Mouse (Mus musculus): ENCODE data around the gene Msmo1. TPM values are rescaled to one million over a fixed set of nuclear protein-coding genes. Genes with fewer than 3 reads are reported as not detected.

Msmo1 gene
- polyA plus RNA-seq, 1 experiment from 2014 or later: 142 TPM

GRCm38 (mm10) chr8:64746215-64747058, 12.8 kb upstream of the Msmo1 start:
- no peaks in the 10 kb centered on the region for H3K9me3 ChIP-seq
- 82% methylated on average over 10 of the region's 10 CpGs for WGBS
- H3K9ac ChIP-seq (replicated peaks): no peak overlapping the region
- H3K36me3 ChIP-seq: peaks cover 14% of the 10 kb centered on the region
- no peak overlapping the region for H3K4me2 ChIP-seq (replicated peaks)
- no peaks in the 10 kb centered on the region for H3K27me3 ChIP-seq
- no peak for ATAC-seq (replicated peaks)
- H3K4me1 ChIP-seq: no peaks in the 10 kb centered on the region
- H3K27ac ChIP-seq (replicated peaks): no peak overlapping the region
- no peak overlapping the region for H3K4me3 ChIP-seq

- H3K4me1 ChIP-seq: peaks cover 7% of the 10 kb centered on the region; the same call in 1 of the 2 replicates
- H3K9me3 ChIP-seq: no peaks in the 10 kb centered on the region
- no peak overlapping the region for H3K9ac ChIP-seq (replicated peaks)
- no peak overlapping the region for H3K27ac ChIP-seq (replicated peaks)
- H3K4me3 ChIP-seq: no peak overlapping the region
- 95% methylated on average over 13 of the region's 13 CpGs for WGBS
- no peaks in the 10 kb centered on the region for H3K27me3 ChIP-seq
- ATAC-seq (replicated peaks): no peak
- H3K36me3 ChIP-seq: peaks cover 8% of the 10 kb centered on the region; the same call in 1 of the 2 replicates
- H3K4me2 ChIP-seq (replicated peaks): no peak overlapping the region
These were observed 7.1 kb upstream of the Msmo1 start for GRCm38 (mm10) chr8:64740547-64741211.

DNA sequence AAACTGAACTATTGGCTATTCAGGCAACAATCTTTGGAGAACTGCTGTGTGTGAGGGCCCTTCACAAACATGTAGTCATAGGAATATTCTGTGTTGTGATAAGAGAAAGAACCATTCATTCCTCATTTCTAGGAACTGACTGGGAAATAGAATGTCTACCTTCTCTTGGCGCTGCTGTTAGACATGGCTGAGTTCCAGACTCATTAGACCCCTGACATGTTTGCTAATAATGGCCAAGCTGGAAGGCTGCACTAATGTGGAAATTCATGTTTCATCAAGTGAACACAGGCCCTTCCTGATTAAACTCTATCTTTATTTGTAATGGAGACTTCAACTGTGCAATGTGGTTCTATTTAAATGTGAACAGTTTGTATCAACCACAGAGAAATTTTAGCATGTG, 5.3 kb upstream of the Msmo1 start:
- WGBS: 32% methylated on average over 1 of the region's 1 CpGs
- H3K4me1 ChIP-seq: peaks cover 12% of the 10 kb centered on the region; the same call in 1 of the 2 replicates
- H3K9ac ChIP-seq (replicated peaks): no peak overlapping the region
- no peak overlapping the region for H3K4me3 ChIP-seq
- H3K36me3 ChIP-seq: peaks cover 8% of the 10 kb centered on the region; the same call in 1 of the 2 replicates
- no peaks in the 10 kb centered on the region for H3K9me3 ChIP-seq
- H3K27ac ChIP-seq (replicated peaks): no peak overlapping the region
- no peak for ATAC-seq (replicated peaks)
- H3K4me2 ChIP-seq (replicated peaks): no peak overlapping the region
- no peaks in the 10 kb centered on the region for H3K27me3 ChIP-seq

- Histone ChIP-seq H3K9ac (replicated peaks) (no peak overlapping the region), H3K36me3 (0 out of 2 replicates have a peak, but pooled peaks cover 4% of the 10 kb centered on the region), H3K27me3 (no peaks in the 10 kb centered on the region), H3K4me2 (replicated peaks) (no peak overlapping the region), H3K27ac (replicated peaks) (no peak overlapping the region), H3K9me3 (no peaks in the 10 kb centered on the region), H3K4me3 (no peak overlapping the region), H3K4me1 (peaks cover 22% of the 10 kb centered on the region)
- ATAC-seq (replicated peaks): no peak
- WGBS: 89% methylated on average over 3 of the region's 3 CpGs
These were observed 3.3 kb upstream of the Msmo1 start for GRCm38 (mm10) chr8:64736767-64737323.

GRCm38 (mm10) chr8:64735161-64735560, 1.6 kb upstream of the Msmo1 start:
- no peak for ATAC-seq (replicated peaks)
- peaks cover 7% of the 10 kb centered on the region for H3K36me3 ChIP-seq
- 91% methylated on average over 8 of the region's 8 CpGs for WGBS
- peaks cover 37% of the 10 kb centered on the region for H3K4me1 ChIP-seq
- no peak overlapping the region for H3K4me2 ChIP-seq (replicated peaks)
- no peak overlapping the region for H3K27ac ChIP-seq (replicated peaks)
- no peak overlapping the region for H3K9ac ChIP-seq (replicated peaks)
- H3K9me3 ChIP-seq: no peaks in the 10 kb centered on the region
- H3K27me3 ChIP-seq: no peaks in the 10 kb centered on the region
- no peak overlapping the region for H3K4me3 ChIP-seq

- peak overlapping the region; percentile 60 for H3K4me2 ChIP-seq (replicated peaks)
- peak overlapping the region; percentile 66 for H3K4me3 ChIP-seq
- peak overlapping the region; percentile 85 for H3K27ac ChIP-seq (replicated peaks)
- peaks cover 15% of the 10 kb centered on the region for H3K36me3 ChIP-seq
- ATAC-seq (replicated peaks): no peak
- 4% methylated on average over 9 of the region's 9 CpGs for WGBS
- H3K9me3 ChIP-seq: no peaks in the 10 kb centered on the region
- H3K4me1 ChIP-seq: peaks cover 48% of the 10 kb centered on the region
- H3K27me3 ChIP-seq: no peaks in the 10 kb centered on the region
- H3K9ac ChIP-seq (replicated peaks): peak overlapping the region; percentile 72
These were observed 996 bp downstream of the Msmo1 start for GRCm38 (mm10) chr8:64732596-64732995.

DNA sequence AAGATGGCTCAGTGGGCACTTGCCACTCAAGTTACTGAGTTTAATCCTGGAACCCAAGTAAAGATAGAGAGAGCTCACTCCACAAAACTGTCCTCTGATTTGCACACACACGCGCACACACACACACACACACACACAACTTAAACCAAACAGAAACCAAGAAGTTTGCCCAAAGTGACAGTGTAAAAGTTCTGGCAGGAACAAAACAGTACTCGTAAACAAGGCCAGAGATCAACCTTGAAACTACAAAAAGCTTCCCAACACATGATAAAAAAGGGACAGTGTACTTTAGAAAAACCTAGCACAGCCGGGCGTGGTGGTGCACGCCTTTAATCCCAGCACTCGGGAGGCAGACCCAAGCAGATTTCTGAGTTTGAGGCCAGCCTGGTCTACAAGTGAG, 5.4 kb downstream of the Msmo1 start:
- Histone ChIP-seq H3K9ac (replicated peaks) (no peak overlapping the region), H3K4me2 (replicated peaks) (no peak overlapping the region), H3K27me3 (no peaks in the 10 kb centered on the region), H3K36me3 (peaks cover 44% of the 10 kb centered on the region), H3K4me1 (peaks cover 45% of the 10 kb centered on the region), H3K4me3 (no peak overlapping the region), H3K9me3 (no peaks in the 10 kb centered on the region), H3K27ac (replicated peaks) (no peak overlapping the region)
- WGBS: 93% methylated on average over 7 of the region's 7 CpGs
- no peak for ATAC-seq (replicated peaks)

DNA sequence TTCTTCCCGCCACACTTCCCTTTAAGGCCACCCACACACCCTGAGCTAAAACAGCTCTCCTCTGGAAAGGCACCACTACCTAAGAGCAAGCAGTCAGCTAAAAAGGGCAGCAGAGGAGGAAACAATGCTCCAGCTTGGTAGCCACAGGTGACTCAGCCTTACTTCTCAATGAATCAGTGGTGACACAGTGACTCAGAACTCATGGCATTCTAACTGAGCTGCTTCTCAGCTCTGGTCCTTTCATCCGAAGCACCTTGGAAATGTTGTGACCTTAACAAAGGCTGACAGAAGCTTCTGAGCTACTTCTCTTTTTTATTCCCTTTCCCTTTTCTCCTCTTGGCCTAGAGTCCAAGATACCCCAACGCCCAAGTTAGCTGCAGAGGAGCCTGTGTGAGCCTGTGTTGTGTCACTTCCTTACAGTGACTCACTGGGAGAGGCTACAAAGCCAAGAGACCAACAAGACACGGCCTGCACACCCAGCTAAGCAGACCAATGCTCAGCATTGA, 7.3 kb downstream of the Msmo1 start:
- Histone ChIP-seq H3K9me3 (no peaks in the 10 kb centered on the region), H3K27ac (replicated peaks) (no peak overlapping the region), H3K9ac (replicated peaks) (no peak overlapping the region), H3K4me2 (replicated peaks) (no peak overlapping the region), H3K27me3 (no peaks in the 10 kb centered on the region), H3K4me1 (peaks cover 30% of the 10 kb centered on the region), H3K36me3 (peaks cover 56% of the 10 kb centered on the region), H3K4me3 (no peak overlapping the region)
- 86% methylated on average over 4 of the region's 4 CpGs for whole genome bisulfite sequencing
- no peak for ATAC-seq (replicated peaks)

- no peak overlapping the region for H3K27ac ChIP-seq (replicated peaks)
- H3K27me3 ChIP-seq: no peaks in the 10 kb centered on the region
- WGBS: 96% methylated on average over 2 of the region's 2 CpGs
- ATAC-seq (replicated peaks): no peak
- H3K4me3 ChIP-seq: no peak overlapping the region
- no peak overlapping the region for H3K9ac ChIP-seq (replicated peaks)
- H3K9me3 ChIP-seq: no peaks in the 10 kb centered on the region
- no peak overlapping the region for H3K4me2 ChIP-seq (replicated peaks)
- peaks cover 68% of the 10 kb centered on the region for H3K36me3 ChIP-seq
- peaks cover 6% of the 10 kb centered on the region for H3K4me1 ChIP-seq
These were observed 10.4 kb downstream of the Msmo1 start for GRCm38 (mm10) chr8:64723206-64723605.

DNA sequence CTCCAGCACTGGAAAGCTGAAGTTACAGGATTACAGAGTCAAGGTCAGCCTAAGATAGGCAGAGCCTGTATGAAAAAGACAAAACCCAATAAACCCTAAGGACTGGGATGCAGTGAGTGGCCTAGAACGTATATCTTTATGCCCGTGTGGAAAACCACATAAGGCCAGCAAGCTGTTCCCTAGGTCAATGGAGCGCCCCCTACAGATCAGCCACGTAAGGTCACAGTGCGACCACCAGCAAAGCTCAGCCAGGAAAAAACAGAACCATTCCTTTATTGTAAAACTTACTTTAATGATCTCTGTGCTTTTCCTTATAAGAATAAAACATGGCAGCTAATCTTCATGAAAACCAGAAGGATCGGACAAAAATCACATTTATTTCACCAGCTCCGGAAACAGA, 15.7 kb downstream of the Msmo1 start:
- peaks cover 67% of the 10 kb centered on the region for H3K36me3 ChIP-seq
- 88% methylated on average over 7 of the region's 7 CpGs for WGBS
- ATAC-seq (replicated peaks): no peak
- no peak overlapping the region for H3K9ac ChIP-seq (replicated peaks)
- no peaks in the 10 kb centered on the region for H3K4me1 ChIP-seq
- H3K4me3 ChIP-seq: no peak overlapping the region
- H3K27me3 ChIP-seq: no peaks in the 10 kb centered on the region
- no peak overlapping the region for H3K27ac ChIP-seq (replicated peaks)
- H3K9me3 ChIP-seq: no peaks in the 10 kb centered on the region
- H3K4me2 ChIP-seq (replicated peaks): no peak overlapping the region

- Histone ChIP-seq H3K4me3 (no peak overlapping the region), H3K9ac (replicated peaks) (no peak overlapping the region), H3K4me2 (replicated peaks) (no peak overlapping the region), H3K36me3 (peaks cover 22% of the 10 kb centered on the region), H3K9me3 (no peaks in the 10 kb centered on the region), H3K27me3 (no peaks in the 10 kb centered on the region), H3K27ac (replicated peaks) (no peak overlapping the region), H3K4me1 (no peaks in the 10 kb centered on the region)
- no peak for ATAC-seq (replicated peaks)
- 89% methylated on average over 7 of the region's 7 CpGs for WGBS
These were observed 21.1 kb downstream of the Msmo1 start for GRCm38 (mm10) chr8:64712499-64712898.

DNA sequence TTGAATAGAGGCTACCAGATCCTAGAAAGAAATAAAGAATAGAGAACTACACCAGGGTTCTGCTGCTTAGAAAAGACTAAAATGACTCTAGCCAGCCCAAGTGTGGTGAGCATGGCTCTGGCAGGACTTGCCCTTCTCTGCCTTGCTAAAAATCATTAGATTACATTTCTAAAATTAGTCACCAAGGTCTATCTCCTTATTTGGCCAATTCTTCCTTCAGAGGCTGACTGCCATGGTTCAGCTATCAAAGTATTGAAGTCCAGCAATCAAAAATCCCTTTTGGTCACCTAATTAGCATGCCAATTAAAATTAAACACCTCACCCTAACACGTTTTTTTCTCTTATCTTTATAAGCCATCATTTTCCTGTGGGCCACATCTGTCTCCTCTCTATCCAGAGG, 22.0 kb downstream of the Msmo1 start:
- no peaks in the 10 kb centered on the region for H3K4me1 ChIP-seq
- H3K4me3 ChIP-seq: no peak overlapping the region
- H3K9me3 ChIP-seq: no peaks in the 10 kb centered on the region
- peaks cover 13% of the 10 kb centered on the region for H3K36me3 ChIP-seq
- ATAC-seq (replicated peaks): no peak
- no peak overlapping the region for H3K9ac ChIP-seq (replicated peaks)
- H3K27ac ChIP-seq (replicated peaks): no peak overlapping the region
- H3K4me2 ChIP-seq (replicated peaks): no peak overlapping the region
- WGBS: 22% methylated on average over 1 of the region's 1 CpGs
- H3K27me3 ChIP-seq: no peaks in the 10 kb centered on the region

Data from forebrain, embryonic 15.5 days (tissue).